Mouse (Mus musculus): ENCODE measurements around the gene Sdhb.

Sdhb gene

GRCm38 (mm10) chr4:140960781-140961466, at the start of gene Sdhb:
Gene Sdhb (plus strand): TSS chr4:140961203.
- DNase-seq (ENCODE audit: low spot score in 2 of 2), result peak; percentile 91 to 95

- DNase-seq (ENCODE audit: low spot score in 2 of 2), result no peak
These were observed 49.6 kb upstream of the Sdhb start for GRCm38 (mm10) chr4:140911416-140911815.

GRCm38 (mm10) chr4:140912271-140912833, 48.7 kb upstream of the Sdhb start:
- DNase-seq (ENCODE audit: low spot score in 2 of 2), result no peak

DNA sequence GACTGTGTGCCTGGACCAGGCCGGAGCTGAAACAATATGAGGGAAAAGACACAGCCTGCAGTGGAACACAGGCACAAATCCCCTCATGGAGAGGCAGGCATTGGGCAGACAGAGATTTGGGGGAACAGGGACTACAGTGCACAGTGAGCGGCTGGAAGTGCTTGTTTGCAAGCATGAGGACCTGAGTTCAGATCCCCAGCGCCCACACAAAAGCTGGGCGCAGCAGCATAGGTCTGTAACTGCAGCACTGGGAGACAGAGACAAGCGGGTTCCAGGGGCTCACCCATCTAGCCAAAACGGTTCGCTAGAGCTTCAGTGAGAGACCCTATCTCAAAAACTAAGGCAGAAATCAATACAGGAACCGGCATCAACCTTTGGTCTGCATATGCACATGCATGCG, 47.4 kb upstream of the Sdhb start:
- DNase-seq (ENCODE audit: low spot score in 2 of 2), result no peak

GRCm38 (mm10) chr4:140914731-140915131, 46.3 kb upstream of the Sdhb start:
- DNase-seq (ENCODE audit: low spot score in 2 of 2), result no peak

DNA sequence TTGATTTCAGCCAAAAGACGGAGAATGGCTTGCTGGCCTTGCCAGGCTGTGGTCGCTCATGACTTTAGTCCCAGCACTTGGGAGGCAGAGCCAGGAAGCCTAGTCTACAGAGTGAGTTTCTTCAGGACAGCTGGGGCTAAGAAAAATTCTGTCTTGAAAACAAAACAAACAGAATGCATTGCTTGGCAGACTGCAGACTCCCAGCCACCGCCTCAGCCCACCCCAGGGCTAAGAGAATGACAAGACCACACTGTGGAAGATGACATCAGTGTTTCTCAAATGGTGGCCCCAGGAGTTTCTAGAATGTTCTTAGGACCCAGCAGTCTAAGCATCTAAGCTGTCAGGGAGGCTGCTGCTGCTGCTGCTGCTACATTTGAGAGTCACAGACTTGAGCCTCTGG, 45.8 kb upstream of the Sdhb start:
- DNase-seq (ENCODE audit: low spot score in 2 of 2), result no peak

GRCm38 (mm10) chr4:140916296-140916695, 44.7 kb upstream of the Sdhb start:
- peak in 1 of 2 experiments; percentile 2 for DNase-seq (ENCODE audit: low spot score in 2 of 2)

DNA sequence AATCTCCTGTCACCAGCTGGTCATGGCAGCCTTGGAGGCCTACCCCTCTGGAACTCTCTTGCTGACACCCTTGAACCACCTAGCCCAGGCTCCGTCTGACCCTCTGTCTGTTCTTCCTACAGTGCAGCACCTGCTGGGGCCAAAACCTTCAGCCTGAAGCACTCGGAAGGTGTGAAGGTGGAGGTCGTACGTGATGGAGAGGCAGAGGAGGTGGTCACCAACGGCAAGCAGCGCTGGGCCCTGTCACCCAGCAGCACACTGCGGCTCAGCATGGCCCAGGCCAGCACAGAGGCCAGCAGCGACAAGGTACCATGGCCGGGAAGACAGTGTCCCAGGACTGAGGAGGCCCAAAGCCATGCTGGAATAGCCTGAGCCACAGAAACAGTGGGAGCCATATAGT, 43.6 kb upstream of the Sdhb start:
- DNase-seq (ENCODE audit: low spot score in 2 of 2), result no peak

- DNase-seq (ENCODE audit: low spot score in 2 of 2), result no peak
These were observed 40.8 kb upstream of the Sdhb start for GRCm38 (mm10) chr4:140919974-140920836.

DNA sequence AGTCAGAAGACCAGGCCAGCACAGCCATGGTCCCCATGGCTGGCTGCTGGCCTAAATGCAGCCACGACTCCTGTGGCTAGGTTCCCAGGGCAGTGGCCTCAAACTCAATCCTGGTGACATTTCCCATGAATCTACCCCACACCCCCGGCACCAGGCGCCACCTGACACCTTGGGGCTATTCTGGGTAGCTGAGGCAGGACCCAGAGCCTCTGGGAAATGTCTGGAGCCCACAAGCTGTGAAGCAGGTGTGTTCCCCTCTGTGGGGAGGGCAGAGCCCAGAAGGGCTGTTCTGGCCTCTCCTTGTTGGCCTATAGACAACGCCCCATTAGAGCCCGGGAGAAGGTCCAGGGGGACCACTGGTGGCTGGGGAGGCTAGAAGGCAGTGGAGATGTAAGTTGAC, 38.5 kb upstream of the Sdhb start:
- DNase-seq (ENCODE audit: low spot score in 2 of 2), result no peak

DNA sequence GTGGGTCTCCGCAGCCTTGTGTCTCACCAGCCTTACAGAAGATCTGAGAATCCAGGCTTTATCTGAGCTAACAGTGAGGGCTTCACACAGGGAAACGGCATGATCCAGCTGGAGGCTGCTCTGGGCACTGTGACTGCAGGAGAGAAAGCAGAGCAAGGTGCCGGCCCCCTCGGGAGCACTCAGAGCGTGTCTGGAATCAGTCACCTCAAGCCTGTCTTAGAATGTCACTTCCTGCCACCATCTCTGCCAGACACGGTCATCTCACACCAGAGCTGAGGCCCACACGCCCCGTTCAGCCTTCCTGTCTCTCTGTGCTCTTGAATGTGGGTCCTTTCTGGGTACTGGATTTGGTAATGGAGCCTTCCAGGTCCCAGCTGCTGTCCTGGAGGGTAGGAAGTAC, 35.4 kb upstream of the Sdhb start:
- DNase-seq (ENCODE audit: low spot score in 2 of 2), result no peak

GRCm38 (mm10) chr4:140928349-140928748, 32.7 kb upstream of the Sdhb start:
- DNase-seq (ENCODE audit: low spot score in 2 of 2), result no peak

DNA sequence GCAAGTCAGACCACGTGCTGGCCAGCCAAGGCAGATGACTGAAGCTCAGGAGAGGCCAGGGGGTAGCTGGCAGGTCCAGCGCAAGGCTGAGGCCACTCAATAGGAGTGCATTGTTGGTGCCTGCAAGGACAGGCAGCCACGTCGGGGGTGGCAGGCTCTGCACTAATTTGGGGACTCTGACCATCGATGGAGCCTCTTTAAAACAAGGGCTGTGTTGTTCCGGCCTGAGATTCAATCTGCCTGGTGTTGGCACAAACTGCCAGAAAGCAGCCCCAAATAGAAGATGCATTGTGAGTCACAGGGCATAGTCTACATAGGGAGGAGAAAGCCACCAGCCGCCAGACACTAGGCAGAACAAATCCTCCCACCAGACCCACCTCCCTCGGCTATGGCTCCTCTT, 31.3 kb upstream of the Sdhb start:
- no peak for DNase-seq (ENCODE audit: low spot score in 2 of 2)

- peak in 1 of 2 experiments; percentile 35 for DNase-seq (ENCODE audit: low spot score in 2 of 2)
These were observed 30.0 kb upstream of the Sdhb start for GRCm38 (mm10) chr4:140930900-140931470.

- DNase-seq (ENCODE audit: low spot score in 2 of 2), result no peak
These were observed 25.4 kb upstream of the Sdhb start for GRCm38 (mm10) chr4:140935643-140936042.

DNA sequence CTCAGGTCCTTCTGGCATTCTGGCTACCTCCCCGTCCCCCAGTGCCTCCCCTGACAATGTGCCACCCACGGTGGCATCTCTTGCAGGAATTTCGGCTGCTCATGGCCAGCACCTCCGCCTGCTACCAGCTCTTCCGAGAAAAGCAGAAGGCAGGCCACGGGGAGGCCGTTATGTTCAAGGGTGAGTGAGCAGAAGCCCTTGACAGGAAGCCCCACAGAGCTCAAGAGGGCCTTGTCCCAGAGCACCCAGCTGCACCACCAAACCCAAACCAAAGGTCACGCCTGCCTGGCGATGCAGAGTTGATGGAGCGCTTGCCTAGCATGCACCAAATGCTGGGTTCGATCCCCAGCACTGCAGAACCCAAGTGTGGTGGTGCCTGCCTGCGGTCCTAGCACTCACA, 16.6 kb upstream of the Sdhb start:
- DNase-seq (ENCODE audit: low spot score in 2 of 2), result peak; percentile 63 to 68

DNA sequence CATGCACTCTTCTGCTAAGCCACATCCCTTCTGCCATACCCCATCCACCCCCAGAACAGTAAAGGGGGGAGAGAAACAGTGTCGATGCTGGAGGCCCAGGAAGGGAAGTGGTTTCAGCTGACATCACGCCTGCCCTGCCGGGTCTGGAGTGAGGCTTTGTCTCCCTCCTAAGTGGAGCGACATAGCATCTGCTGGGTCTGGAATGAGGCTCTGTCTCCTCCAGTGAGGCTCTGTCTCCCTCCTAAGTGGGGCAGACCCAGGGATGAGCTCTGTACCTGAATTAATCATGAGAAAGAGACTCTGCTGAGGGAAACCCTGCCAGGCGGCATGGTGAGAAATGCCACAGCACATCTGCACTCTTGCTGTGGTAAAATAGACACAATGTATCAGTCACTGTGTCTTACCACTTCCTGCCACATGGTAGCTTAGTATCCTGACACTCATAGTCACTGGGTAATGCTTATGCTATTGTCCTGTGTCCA, 16.0 kb upstream of the Sdhb start:
- peak; percentile 81 to 89 for DNase-seq (ENCODE audit: low spot score in 2 of 2)

- DNase-seq (ENCODE audit: low spot score in 2 of 2), result no peak
These were observed 15.4 kb upstream of the Sdhb start for GRCm38 (mm10) chr4:140945571-140945970.

GRCm38 (mm10) chr4:140946048-140946447, 15.0 kb upstream of the Sdhb start:
- DNase-seq (ENCODE audit: low spot score in 2 of 2), result no peak

- DNase-seq (ENCODE audit: low spot score in 2 of 2), result no peak
These were observed 14.3 kb upstream of the Sdhb start for GRCm38 (mm10) chr4:140946580-140947205.

DNA sequence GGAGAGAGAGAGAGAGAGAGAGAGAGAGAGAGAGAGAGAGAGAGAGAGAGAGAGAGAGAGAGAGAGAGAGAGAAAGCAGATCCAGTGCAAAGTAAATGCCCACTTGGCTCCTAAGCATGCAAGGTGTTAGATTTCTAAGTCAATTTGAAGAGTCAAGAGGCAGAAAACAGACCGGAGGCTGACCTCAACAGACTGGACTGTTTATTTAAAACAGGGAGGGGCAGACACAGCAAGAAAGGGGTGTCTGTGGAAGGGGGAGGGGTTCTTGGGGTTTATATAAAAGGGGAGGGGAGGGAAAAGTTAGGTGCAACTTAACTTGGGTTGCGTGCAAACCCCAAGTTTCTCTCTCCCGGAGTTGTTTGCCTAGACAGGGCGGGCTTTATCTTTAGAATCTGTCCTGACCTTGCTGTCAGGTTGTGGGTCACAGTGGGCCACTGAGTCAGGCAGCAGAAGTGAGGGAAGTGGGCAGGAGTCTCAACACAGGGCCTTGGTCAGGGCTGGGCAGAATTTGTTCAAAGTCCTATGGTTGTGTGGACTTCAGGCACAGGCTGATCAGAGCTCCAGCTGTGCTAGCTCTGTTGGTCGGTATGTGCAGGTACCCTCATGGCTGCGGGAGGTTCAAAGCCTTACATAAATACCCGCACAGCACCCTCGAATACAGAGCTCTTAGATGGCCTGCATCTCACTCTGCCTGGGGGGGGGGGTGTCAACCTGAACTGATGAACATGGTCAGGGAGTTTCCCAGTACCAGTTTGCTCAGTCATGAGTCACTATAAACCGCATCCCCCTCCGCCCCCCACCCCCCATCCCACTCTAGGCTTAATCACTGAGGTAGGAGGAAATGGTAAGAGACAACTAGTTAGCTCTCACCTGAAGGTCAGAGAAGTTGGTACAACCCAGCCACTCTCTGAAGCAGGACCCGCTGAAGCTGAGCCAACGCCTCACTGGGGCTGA, 13.2 kb upstream of the Sdhb start:
- DNase-seq (ENCODE audit: low spot score in 2 of 2), result no peak

All from thymus, postnatal 10 days (tissue).